Mouse (Mus musculus) urinary bladder, postnatal 14 days (tissue): ENCODE data around the gene Icam2.
"Not testable (repeated sequence)": the region's sequence is repeated elsewhere in the genome, so short reads cannot be mapped to it uniquely, and the experiment has no call there.

Experiments used
- DNase-seq: peaks from one replicate; pipeline ENCODE4 v3.0.0; 2021; ENCODE audit warnings: low spot score

Gene Icam2

DNA sequence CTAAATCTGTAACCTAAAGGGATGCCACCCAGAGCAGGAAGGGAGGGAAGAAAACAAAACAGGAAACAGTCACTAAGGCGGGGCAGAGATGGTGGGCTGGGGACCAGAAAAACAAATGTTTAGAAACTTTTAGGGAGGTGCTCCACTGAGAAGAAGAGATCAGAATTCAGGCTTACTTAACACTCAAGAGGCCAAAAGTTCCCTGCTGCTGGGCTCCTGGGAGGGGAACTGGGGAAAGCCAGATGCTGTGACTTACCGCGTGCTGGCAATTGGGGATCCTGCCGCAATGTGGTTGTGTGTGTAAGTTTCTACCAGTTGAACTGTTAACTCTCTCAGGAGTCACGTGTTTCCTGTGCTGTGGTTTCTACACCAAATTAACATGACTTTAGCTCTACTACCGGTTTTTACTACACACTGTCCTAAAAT is at the start of gene Icam2:
Gene Icam2 (minus strand): TSS at position 285 of the 426 bp plus-strand sequence.
- DNase-seq = no peak

DNA sequence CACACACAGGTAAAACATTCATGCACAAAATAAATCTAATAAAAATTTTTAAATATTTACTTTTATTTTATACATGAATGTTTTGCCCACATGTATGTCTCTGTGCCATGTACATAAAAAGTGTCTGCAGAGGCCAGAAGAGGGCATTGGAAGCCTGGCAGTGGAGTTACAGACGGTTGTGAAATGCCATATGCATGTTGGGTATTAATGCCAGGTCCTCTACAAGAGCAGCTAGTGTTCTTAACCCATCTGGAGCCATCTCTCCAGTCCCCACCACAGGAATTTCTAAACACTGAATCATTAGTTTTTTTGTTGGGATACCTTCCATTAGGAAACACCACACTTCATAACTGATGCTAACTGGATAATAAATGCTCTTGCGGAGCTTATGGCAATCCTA is 49.7 kb upstream of the Icam2 start:
- DNase-seq = no peak

DNA sequence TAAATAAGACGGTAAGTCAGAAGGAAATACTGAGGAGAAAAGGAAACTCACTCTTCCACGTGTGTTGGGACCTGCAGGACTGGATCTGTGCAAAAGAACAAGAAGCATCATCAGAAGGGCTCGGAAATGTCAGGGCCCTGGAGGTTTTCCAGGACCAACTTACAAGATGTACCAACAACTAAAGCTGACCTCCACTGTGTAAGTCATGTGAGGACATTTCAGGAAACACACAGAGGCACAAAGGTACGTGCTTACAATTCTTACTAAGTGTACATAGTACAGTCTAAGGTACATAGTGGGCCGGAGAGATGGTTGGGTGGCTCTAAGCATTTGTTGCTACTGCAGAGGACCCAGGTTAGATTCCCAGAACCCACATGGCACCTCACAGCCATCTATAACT is 49.2 kb upstream of the Icam2 start:
- DNase-seq = peak; percentile 18

DNA sequence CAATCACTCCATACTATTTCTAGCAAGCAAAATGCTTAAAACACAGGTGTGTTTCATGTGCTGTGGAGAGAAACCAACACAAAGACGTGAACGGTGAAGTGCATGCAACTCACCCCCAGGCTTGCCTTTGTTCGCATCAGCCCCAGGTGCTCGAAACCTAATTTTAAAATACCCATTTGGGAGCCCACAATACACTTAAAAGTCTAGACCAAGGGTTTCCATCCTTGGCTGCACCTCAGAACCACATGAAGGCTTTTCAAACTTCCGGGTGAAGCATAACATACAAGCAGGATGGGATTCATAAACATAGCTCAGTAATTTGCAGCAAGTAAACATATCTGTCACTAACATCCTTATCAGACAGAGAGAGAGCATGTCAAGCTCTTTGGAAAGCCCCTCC is 42.5 kb upstream of the Icam2 start:
- no peak for DNase-seq

- DNase-seq = no peak
Measured at GRCm38 (mm10) chr11:106429689-106430088, 41.8 kb upstream of the Icam2 start.

GRCm38 (mm10) chr11:106428556-106428955 is 40.7 kb upstream of the Icam2 start:
- no peak for DNase-seq

GRCm38 (mm10) chr11:106428106-106428505 is 40.2 kb upstream of the Icam2 start:
- DNase-seq = no peak

- no peak for DNase-seq
Measured at GRCm38 (mm10) chr11:106426447-106426846, 38.6 kb upstream of the Icam2 start.

GRCm38 (mm10) chr11:106425201-106425600 is 37.3 kb upstream of the Icam2 start:
- DNase-seq = no peak

DNA sequence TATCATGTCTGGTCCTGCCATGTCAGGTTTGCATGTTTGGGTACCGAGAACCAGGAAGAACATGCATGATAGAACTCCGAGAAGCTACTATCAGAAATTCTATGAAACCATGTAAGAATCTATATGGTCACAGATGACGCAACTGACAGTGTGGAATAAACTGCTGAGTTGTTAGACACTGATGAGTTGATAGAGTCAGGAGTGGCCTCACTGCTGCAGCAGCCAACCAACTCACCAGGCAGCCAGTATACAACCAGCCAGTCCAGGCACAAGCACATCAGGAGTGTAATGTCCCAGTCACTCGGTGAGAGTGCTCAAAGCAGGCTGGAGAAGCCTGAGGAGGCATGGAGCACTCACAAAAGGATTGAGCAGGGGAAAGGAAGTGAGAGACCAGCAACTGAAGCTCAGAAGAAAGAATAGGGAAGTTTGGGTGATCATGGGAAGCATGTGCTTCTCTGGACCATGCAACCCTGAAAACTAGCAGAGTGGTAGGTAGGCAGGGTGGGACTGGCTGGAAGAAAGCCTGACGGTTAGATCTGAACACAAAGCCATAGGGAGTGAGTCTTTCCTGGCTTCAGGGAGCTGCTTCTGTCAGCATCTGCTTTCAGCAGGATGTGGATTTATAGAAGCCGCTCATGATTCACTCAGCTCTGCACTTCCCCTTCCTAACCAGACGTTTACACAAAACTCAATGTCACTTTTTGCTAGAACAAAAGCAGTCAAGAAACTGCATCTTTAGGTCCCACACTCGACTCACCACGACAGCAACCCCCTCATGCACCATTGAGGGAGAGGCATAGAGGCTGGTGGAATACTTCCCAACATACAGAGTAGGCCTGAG is 31.6 kb upstream of the Icam2 start:
- DNase-seq = no peak

DNA sequence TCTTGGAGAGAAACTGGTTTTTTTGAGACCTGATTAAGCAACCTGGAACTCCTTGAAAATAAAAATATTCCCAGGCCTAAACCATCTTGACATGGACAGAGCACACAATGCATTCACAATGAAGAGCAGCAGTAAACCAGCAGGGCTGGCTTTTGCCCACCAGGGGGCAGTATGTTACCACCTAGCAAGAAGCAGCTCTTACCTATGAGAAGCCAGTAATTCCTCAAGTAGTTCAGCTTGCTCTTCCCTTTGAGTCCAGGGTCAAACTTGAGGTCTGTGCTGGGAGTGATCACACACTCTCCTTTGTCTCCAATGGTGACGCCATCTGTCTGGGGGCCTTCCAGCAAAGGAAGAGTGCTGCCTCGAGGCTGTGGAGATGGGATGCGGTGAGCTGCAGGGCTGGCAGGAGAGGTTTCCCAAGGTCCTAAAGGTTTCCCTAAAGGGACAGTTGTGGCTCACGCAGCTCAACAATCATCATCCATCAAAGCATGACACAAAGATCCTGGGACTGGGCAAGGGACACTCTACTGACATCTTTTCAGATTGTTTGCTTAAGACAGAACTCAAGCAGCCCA is 30.8 kb upstream of the Icam2 start:
- peak; percentile 84 for DNase-seq

- DNase-seq = no peak
Measured at GRCm38 (mm10) chr11:106417860-106418259, 30.0 kb upstream of the Icam2 start.

DNA sequence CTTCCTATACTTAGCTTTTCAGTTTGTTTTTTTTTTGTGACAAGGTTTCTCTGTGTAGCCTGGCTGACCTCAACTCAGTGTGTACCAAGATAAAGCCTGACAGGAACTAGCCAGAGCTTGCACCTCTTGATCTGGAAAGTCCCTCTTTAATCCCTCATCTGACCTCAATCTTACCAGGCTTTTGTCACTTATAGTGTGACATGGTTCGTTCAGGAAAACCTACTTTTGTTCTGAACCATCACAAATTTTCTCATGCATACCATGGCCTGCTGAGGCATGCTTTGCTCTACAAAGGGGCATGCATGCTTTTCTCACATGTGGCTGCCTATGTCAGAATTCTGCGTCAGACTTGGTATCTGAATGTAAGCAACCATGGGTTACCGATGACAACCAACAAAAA is 28.5 kb upstream of the Icam2 start:
- DNase-seq = no peak

GRCm38 (mm10) chr11:106412641-106413360 is 24.9 kb upstream of the Icam2 start:
- DNase-seq = no peak

DNA sequence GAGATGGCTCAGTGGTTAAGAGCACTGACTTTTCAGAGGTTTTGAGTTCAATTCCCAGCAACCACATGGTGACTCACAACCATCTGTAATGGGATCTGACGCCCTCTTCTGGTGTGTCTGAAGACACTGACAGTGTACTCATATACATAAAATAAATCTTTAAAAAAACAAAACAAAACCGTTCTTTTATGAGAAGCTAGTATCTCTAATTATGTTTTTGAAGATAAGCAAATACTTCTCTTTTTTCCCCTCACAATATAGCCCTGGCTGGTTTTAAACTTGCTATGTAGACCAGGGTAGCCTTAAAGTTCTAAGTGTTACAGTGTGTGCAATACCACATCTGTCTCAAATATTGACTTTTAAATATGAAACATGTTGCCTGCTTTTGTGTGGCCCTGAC is 23.3 kb upstream of the Icam2 start:
- no peak for DNase-seq

- DNase-seq = no peak
Measured at GRCm38 (mm10) chr11:106410507-106410906, 22.6 kb upstream of the Icam2 start.

- no peak for DNase-seq
Measured at GRCm38 (mm10) chr11:106410011-106410410, 22.1 kb upstream of the Icam2 start.

DNA sequence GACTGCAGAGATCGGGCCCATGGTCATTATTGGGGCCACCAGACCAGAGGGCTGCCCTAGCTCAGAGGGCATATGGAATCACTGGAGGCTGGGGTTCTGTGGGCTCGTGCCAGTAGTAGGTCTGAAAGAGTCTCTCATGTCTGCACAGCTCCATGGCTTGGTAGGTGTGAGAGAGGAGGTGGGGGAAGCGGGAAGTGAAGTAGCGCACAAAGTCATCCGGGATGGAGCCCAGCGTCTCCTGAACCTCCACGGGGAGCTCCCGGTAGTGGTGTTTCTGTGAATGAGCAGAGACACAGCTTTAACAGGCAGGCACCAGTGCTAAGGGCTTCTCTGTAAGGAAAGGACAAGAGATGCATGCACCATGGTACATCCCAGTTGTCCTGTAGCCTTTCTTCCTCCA is 10.6 kb upstream of the Icam2 start:
- no peak for DNase-seq

- DNase-seq = no peak
Measured at GRCm38 (mm10) chr11:106397656-106398055, 9.8 kb upstream of the Icam2 start.

DNA sequence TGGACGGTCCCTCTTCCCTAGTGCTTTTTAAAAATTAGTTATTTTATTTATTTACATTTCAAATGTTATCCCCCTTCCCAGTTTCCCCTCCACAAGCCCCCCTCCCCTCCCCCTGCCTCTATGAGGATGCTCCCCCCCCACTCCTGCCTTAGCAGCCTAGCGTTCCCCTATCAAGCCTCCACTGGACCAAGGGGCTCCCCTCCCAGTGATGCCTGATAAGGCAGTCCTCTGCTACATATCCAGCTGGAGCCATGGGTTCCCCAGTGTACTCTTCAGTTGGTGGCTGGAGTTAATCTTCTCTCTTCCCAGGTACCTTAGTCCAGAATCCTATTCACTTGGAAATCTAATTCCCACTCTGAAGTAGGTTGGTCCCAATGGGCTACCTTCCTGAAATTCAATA is 6.2 kb upstream of the Icam2 start:
- DNase-seq = not testable (repeated sequence)

GRCm38 (mm10) chr11:106393331-106393616 is 5.4 kb upstream of the Icam2 start:
- no peak for DNase-seq

- no peak for DNase-seq
Measured at GRCm38 (mm10) chr11:106392597-106393330, 4.9 kb upstream of the Icam2 start.
